Mouse (Mus musculus) liver, embryonic 14.5 days (tissue): ENCODE data around the gene Trim26.

Experiments used
- CTCF ChIP-seq: IDR thresholded peaks from 2 replicates; pipeline ENCODE4 v1.5.1; 2016; ENCODE audit warnings: antibody characterized with exemption, low read depth, control low read depth
- EP300 ChIP-seq: IDR thresholded peaks from 2 replicates; pipeline ENCODE4 v1.6.1; 2016; ENCODE audit warnings: antibody characterized with exemption, low read depth

DNA sequence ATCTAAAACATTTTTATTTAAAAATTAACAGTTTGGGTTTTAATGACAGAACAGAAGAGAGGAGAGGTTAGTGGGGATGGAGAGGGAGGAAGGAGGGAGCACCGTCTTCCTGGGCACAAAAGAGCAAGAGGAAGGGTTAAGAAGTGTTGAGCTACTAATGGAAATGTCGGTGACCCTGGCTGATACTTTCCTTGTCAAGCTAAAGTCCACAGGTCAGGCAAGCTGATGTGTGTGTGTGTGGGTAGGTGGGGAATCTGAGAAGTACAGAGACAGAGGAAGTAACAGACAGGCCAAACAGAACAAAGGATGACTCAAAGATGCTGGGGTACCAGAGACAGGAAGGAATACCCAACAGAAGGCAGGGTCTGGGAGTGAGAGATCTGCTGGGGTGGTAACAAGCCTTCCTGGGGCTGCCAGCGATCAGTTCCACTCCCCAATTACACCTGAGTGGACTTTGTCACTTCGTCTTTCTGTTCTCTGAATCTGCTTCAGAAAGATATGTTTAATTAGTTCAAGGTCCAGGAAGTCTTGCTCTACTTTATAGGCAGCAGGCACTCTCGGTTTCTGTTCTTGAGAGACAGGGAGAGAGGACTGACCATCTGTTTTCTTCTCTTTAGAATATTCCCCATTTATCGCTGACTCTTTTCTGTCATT lies 60.7 kb downstream of the Trim26 start, which contains the start of gene Trim31:
- TF ChIP-seq CTCF (no peak), EP300 (no peak)
